Mouse (Mus musculus) thymus, postnatal 14 days (tissue): ENCODE results near the gene Wiz.
A peak's percentile ranks its signal among the peaks of the same experiment; 100 is the strongest.

Experiments used
- DNase-seq: peaks from one replicate; pipeline ENCODE4 v3.0.0; 2021

The Wiz gene

DNA sequence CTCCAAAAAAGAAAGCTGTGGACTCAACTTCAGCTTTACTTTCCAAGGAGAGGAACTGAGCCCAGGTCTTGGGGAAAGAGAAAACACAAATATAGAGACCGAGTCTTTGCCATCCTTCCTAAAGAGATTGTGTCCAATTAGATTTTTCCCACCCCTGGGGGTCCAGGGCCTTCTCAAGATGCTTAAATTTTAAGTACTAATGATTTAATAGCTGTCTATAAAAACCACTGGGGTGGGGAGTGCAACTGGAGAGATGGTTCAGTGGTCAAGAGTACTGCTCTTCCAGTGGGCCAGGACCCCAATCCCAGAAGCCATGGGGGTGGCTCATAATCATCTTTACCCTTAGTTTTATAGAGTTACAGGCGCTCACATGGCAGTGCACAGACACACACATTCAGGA, 40.8 kb downstream of the Wiz start:
- no peak for DNase-seq

GRCm38 (mm10) chr17:32341102-32341501, 48.1 kb downstream of the Wiz start:
- DNase-seq = no peak

GRCm38 (mm10) chr17:32340110-32340509, 49.1 kb downstream of the Wiz start:
- no peak for DNase-seq

DNA sequence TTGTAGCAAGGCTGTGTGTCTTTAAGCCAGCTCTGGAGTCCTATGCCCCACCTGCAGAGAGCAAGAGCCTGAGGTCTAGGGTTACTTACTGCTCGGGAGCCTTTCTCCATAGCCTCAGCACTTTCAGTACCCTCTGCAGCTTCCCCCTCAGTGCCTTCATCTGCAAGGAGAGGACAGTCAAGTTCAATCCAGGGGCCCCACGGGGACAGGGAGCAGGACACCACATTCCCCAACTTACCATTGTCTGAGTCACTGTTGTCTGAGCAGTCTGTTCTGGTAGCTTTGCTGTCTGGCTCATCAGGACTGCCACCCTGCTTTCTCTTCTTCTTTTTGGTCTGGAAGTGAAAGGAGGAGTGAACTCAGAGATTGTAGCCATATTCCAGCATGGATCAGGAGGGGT, 53.4 kb downstream of the Wiz start:
- no peak for DNase-seq

- no peak for DNase-seq
Observed at GRCm38 (mm10) chr17:32334921-32335320, 54.3 kb downstream of the Wiz start.

- DNase-seq = no peak
Observed at GRCm38 (mm10) chr17:32333675-32334303, 55.5 kb downstream of the Wiz start.

DNA sequence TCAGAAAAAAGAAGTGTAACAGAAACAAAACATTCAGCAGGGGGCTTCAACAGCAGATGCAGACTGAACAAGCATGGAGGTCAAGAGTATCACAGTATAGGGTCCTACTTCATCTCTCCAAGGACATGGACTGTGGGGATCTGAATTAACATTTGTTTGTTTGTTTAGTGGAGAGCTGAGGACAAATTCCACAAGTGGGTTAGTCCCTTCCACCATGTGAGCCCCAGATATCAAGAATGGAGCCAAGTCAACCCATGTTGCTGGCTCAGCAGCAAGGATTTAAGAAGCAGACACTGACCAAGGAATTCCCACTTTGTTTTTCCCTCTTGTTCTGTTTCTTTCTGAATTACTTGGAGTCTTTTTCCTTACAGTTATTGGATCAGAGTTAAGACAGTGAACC, 61.7 kb downstream of the Wiz start:
- no peak for DNase-seq

DNA sequence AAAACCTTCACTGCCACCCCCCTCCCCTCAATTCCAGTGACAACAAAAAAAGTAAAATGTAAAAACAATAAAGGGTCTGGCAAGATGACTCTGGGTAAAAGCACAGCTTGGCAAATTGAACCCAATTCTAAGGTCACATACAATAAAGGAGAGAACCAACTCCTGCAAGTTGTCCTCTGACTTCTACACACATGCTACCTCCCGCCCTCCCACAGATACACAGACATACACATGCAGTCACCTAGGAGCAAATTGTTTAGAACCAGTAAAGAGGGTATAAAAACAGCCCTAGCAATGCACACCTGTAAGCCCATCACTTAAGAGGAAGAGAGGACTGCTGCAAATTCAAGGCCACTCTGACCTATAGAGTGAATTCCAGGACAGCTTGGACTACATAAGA, 66.4 kb downstream of the Wiz start:
- DNase-seq = no peak

GRCm38 (mm10) chr17:32321836-32322235, 67.4 kb downstream of the Wiz start:
- no peak for DNase-seq

- peak; percentile 89 for DNase-seq
Observed at GRCm38 (mm10) chr17:32321390-32321734, 67.9 kb downstream of the Wiz start.

GRCm38 (mm10) chr17:32320597-32321389, 68.4 kb downstream of the Wiz start, which contains the start of gene Akap8:
Gene Akap8 (minus strand): TSS chr17:32321238.
- peak; percentile 98 for DNase-seq

GRCm38 (mm10) chr17:32319950-32320349, 69.3 kb downstream of the Wiz start:
- no peak for DNase-seq

- no peak for DNase-seq
Observed at GRCm38 (mm10) chr17:32317708-32318107, 71.5 kb downstream of the Wiz start.

GRCm38 (mm10) chr17:32317032-32317431, 72.2 kb downstream of the Wiz start:
- no peak for DNase-seq

- no peak for DNase-seq
Observed at GRCm38 (mm10) chr17:32315560-32315959, 73.7 kb downstream of the Wiz start.

GRCm38 (mm10) chr17:32313892-32314291, 75.3 kb downstream of the Wiz start:
- DNase-seq = no peak

GRCm38 (mm10) chr17:32312801-32313200, 76.4 kb downstream of the Wiz start:
- no peak for DNase-seq

DNA sequence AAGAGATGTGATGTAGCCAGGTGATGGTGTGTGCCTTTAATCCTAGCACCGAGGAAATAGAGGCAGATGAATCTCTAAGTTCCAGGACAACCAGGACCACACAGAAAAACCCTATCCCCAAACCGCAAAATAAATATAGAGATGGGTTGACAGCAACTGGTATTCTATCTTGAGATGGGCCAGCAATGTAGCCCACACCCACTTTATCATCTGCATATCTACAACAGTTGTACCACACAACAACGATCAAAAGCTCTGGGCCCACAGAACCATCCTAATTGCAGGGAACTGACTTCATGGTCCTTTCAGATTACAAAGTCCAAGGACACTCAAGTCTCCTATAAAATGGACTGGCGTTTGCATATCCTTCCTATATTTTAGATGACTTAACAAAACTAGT, 81.3 kb downstream of the Wiz start:
- DNase-seq = no peak
